Mouse (Mus musculus) hindbrain, embryonic 16.5 days (tissue): ENCODE data around the gene Clec3b. TPM values are rescaled to one million over a fixed set of nuclear protein-coding genes. Genes with fewer than 3 reads are reported as not detected.

Source experiments
- ATAC-seq: fragments of 200-750 bp; cut with Nextera tagmentation; 2 replicates; pipeline ENCODE4 v1.8.0; 2017; ENCODE audit warnings: moderate TSS enrichment, moderate library complexity
- H3K27ac ChIP-seq: fragments of 300-500 bp; sonication (generic); 2 replicates; pipeline ENCODE4 v1.5.1; 2014; ENCODE audit warnings: low read depth, mild to moderate bottlenecking, control low read depth, low read length, moderate library complexity
- H3K27me3 ChIP-seq: fragments of 300-500 bp; sonication (generic); replicated peaks from 2 replicates; pipeline ENCODE4 v1.6.1; 2014; ENCODE audit warnings: low read length; ENCODE audit not compliant: control insufficient read depth, insufficient read depth
- H3K36me3 ChIP-seq: fragments of 300-500 bp; sonication (generic); 2 replicates; pipeline ENCODE4 v1.6.1; 2014; ENCODE audit warnings: mild to moderate bottlenecking, low read length, moderate library complexity, mixed read lengths; ENCODE audit not compliant: control insufficient read depth, insufficient read depth
- H3K4me1 ChIP-seq: fragments of 300-500 bp; sonication (generic); 2 replicates; pipeline ENCODE4 v1.6.1; 2014; ENCODE audit warnings: low read depth, low read length; ENCODE audit not compliant: control insufficient read depth, insufficient read depth
- H3K4me2 ChIP-seq: fragments of 300-500 bp; sonication (generic); 2 replicates; pipeline ENCODE4 v1.6.1; 2014; ENCODE audit warnings: mild to moderate bottlenecking, low read length, control low read depth, moderate library complexity
- H3K4me3 ChIP-seq: fragments of 300-500 bp; sonication (generic); 2 replicates; pipeline ENCODE4 v1.5.1; 2014; ENCODE audit warnings: mild to moderate bottlenecking, low read length, control low read depth, moderate library complexity
- H3K9ac ChIP-seq: fragments of 300-500 bp; sonication (generic); 2 replicates; pipeline ENCODE4 v1.6.1; 2014; ENCODE audit warnings: low read depth, mild to moderate bottlenecking, control low read depth, low read length, moderate library complexity
- H3K9me3 ChIP-seq: fragments of 300-500 bp; sonication (generic); 2 replicates; pipeline ENCODE4 v1.6.1; 2014; ENCODE audit warnings: mild to moderate bottlenecking, low read length, moderate library complexity; ENCODE audit not compliant: control insufficient read depth
- WGBS: fragments of 180-500 bp; shearing (Covaris S2); extraction: QIAGEN DNeasy Blood & Tissue Kit; methylation state at CpG from one replicate; pipeline ENCODE4 v1.1.7; 2014; 5-methylcytosine and 5-hydroxymethylcytosine counted together
- polyA plus RNA-seq: library from polyadenylated mRNA; unstranded; fragments of >200 nt; fragmentation: Nextera tagmentation; extraction: Ambion mirVana; gene quantifications from 2 replicates; pipeline ENCODE4 v1.2.1, GENCODE M21; 2015

Clec3b gene
- polyA plus RNA-seq, 1 experiment from 2014 or later: 4.2 TPM

DNA sequence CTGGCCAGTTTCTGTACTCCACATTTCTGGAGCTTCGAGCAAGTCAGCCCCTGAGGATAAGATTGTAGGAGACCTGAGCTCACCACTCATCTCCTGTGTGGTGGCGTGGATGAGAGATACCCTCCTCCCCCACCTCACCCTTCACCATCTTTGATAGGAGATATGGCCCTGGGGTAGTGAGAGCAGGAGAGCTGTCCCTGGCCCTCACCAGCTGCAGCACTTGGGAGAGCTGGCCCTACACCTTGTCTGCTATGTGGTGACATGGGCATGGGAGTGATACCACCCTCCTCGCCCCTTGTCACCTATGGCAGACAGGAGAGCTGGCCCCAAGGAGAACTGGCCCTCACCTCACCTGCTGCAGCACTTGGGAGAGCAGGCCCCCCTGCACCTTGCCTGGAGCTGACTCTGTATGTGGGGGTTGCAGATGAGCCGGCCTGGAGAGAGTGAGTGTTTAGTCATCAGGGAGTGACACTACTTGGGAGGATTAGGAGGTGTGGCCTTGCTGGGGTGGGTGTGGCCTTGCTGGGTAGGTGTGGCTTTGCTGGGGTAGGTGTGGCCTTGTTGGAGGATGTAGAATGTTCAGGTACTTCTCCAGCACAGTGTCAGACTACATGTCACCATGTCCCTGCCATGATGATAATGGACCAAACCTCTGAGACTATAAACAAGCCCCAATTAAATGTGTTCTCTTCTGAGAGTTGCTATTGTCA, 12.4 kb downstream of the Clec3b start:
- no peak overlapping the region for H3K4me3 ChIP-seq
- no peak overlapping the region for H3K4me2 ChIP-seq
- no peaks in the 10 kb centered on the region for H3K36me3 ChIP-seq
- H3K9me3 ChIP-seq: no peaks in the 10 kb centered on the region
- H3K4me1 ChIP-seq: no peaks in the 10 kb centered on the region
- 91% methylated on average over 4 of the region's 4 CpGs for WGBS
- no peak for ATAC-seq
- H3K27ac ChIP-seq: no peak overlapping the region
- no peaks in the 10 kb centered on the region for H3K27me3 ChIP-seq
- H3K9ac ChIP-seq: no peak overlapping the region

DNA sequence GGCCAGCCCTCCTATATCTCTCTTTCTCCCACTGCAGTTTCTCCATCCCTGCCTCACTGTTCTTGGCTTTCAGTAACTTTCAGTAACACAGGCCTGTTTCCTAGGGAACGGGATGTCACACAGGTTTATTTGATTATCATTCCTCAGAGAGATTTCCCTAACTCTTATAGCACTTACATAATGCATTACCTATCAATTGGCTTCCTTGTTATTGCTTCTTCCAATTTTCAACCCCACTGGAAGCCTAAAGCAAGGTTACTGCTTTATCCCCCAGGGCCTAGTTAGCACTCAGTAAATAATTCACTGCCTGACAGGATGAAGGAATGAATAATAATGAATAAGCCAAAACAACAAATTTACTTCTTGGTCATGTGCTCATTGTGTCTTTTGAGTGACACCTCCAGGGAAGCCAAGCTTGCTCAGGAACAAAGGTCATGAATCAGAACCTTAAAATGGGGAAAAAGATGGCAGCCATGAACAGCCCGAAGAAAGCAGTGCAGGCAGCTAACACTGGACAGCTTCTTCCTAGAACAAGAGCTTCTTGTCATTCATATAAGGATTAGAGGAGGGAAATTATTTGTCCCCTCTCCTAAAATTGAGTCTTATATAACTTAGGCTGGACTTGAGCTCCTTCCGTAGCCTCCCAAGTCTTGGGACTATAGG, 15.2 kb downstream of the Clec3b start:
- H3K9me3 ChIP-seq: no peaks in the 10 kb centered on the region
- no peak overlapping the region for H3K4me3 ChIP-seq
- no peak for ATAC-seq
- H3K4me2 ChIP-seq: no peak overlapping the region
- no peaks in the 10 kb centered on the region for H3K27me3 ChIP-seq
- no peaks in the 10 kb centered on the region for H3K4me1 ChIP-seq
- WGBS: 73% methylated on average over 3 of the region's 3 CpGs
- H3K36me3 ChIP-seq: no peaks in the 10 kb centered on the region
- H3K27ac ChIP-seq: no peak overlapping the region
- no peak overlapping the region for H3K9ac ChIP-seq

DNA sequence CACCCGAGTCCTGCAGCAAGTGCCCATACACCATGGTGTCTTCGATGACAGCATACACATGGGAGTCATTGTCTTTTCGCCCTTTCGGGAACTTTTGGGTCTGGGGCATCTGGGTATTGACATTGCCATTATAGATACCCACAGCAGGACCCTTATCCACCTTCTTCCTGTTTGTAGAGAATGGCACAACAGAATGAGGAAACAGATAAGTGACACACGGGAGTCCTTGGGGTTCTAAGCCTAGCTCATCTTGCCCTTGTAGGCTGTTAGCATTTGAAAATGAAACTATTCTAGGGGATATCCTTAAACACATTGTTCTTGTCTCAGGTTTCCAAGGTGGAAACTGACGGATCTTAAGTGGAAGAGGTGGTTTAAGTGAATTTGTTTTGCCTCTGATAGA, 23.0 kb downstream of the Clec3b start:
- no peak overlapping the region for H3K9ac ChIP-seq
- no peak overlapping the region for H3K4me2 ChIP-seq
- no peak overlapping the region for H3K27ac ChIP-seq
- no peaks in the 10 kb centered on the region for H3K36me3 ChIP-seq
- no peak for ATAC-seq
- no peaks in the 10 kb centered on the region for H3K4me1 ChIP-seq
- no peaks in the 10 kb centered on the region for H3K9me3 ChIP-seq
- 92% methylated on average over 6 of the region's 6 CpGs for WGBS
- no peaks in the 10 kb centered on the region for H3K27me3 ChIP-seq
- no peak overlapping the region for H3K4me3 ChIP-seq

DNA sequence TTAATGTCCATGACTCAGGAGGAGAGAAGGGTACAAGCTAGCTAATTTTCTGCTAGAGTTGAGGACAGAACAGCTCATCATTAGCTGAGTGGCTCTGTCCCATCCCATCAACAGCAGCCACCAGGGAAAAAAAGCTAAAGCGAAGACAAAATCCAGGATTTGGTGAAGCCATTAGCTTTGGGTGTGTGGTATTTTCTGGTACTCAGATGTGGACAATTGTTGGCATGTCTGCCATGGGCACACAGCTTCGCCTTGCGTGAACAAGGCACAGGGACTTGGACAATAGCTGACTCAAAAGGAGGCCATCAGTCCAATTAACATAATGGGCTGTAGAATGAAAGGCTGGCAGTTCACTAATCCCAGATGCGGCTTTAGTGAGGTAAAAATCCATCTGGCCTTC, 23.6 kb downstream of the Clec3b start:
- H3K9me3 ChIP-seq: no peaks in the 10 kb centered on the region
- WGBS: 45% methylated on average over 4 of the region's 4 CpGs
- no peaks in the 10 kb centered on the region for H3K27me3 ChIP-seq
- no peak for ATAC-seq
- H3K4me1 ChIP-seq: no peaks in the 10 kb centered on the region
- H3K4me2 ChIP-seq: no peak overlapping the region
- no peak overlapping the region for H3K9ac ChIP-seq
- no peak overlapping the region for H3K4me3 ChIP-seq
- no peak overlapping the region for H3K27ac ChIP-seq
- H3K36me3 ChIP-seq: no peaks in the 10 kb centered on the region

DNA sequence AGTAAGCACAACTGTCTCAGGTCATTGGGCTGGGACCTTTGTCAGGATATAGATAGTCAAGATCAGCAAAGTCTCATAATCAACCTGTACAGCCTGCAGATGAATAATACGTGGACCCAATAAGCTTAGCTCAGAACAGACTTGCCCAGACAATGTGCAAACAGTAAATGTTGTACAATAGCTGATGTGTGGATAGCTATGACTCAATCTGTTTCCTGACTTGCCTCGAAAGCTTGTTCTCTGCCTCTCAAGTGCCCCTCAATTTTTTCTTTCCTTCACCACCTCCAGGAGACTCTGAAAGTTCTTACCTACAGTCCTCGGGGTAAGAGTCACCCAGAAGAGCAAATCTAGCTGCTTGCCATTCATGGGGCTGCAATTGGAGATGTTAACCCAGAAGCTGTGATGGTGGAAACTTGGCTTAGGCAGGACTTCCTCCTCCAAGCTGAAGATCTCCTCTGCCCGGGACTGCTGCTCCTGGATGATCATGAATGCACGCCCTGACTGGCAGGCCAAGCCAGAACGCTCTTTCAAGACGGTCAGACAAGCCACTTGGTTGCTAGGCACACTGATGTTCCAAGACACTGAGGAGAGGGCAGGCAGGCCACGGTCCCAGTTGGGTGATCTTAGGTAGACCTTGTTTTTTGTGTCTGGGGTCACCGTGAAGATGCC, 26.8 kb downstream of the Clec3b start:
- ATAC-seq: no peak
- no peaks in the 10 kb centered on the region for H3K4me1 ChIP-seq
- 87% methylated on average over 9 of the region's 9 CpGs for WGBS

DNA sequence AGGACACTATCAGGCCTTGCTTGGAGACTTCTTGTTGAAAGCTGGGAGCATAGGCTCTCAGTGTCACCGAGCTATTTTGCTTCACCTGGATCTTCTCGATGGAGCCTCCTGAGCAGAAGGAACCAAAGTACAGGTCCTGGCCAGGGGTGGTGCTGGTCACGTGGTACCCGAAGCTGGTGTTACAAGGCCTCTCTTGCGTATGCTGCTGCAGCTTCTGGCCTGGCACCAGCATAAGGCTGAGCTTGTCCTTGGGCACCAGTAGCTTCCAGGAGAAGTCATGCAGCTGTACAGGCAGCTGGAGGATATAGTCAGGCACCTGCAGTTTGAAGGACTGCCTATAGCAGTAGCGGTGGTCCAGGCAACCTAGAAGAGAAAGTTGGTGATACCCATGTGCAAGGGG, 29.3 kb downstream of the Clec3b start:
- no peak overlapping the region for H3K27ac ChIP-seq
- no peaks in the 10 kb centered on the region for H3K27me3 ChIP-seq
- no peaks in the 10 kb centered on the region for H3K36me3 ChIP-seq
- no peak for ATAC-seq
- H3K4me1 ChIP-seq: no peaks in the 10 kb centered on the region
- H3K4me2 ChIP-seq: no peak overlapping the region
- no peak overlapping the region for H3K9ac ChIP-seq
- H3K4me3 ChIP-seq: no peak overlapping the region
- no peaks in the 10 kb centered on the region for H3K9me3 ChIP-seq
- 97% methylated on average over 6 of the region's 6 CpGs for WGBS

More for the DNA sequence above, 26.8 kb downstream of the Clec3b start:
- Histone ChIP-seq H3K9ac (no peak overlapping the region), H3K27me3 (no peaks in the 10 kb centered on the region), H3K4me3 (no peak overlapping the region), H3K4me2 (no peak overlapping the region), H3K27ac (no peak overlapping the region), H3K9me3 (no peaks in the 10 kb centered on the region), H3K36me3 (no peaks in the 10 kb centered on the region)

DNA sequence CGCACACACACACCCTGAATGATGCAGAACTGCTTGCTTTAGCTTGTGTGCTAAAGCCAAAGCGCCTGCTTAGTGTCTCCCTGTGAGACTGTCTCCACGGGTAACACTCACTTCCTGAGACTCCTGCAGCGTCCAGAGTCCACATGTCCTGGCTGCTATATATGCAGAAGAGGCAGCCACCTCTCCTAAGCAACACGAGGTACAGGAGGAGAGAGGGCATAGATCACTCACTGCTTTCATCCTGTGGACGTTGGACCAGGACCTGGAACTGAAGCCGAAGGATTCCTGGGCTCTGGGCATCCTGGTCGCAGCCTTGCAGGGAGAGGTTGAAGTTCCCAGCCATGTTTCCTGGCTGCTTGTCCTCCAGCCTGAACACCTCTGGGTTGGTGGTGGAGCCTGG, 32.5 kb downstream of the Clec3b start:
- H3K4me3 ChIP-seq: no peak overlapping the region
- no peak overlapping the region for H3K27ac ChIP-seq
- no peak for ATAC-seq
- H3K27me3 ChIP-seq: no peaks in the 10 kb centered on the region
- no peaks in the 10 kb centered on the region for H3K9me3 ChIP-seq
- no peaks in the 10 kb centered on the region for H3K36me3 ChIP-seq
- H3K4me2 ChIP-seq: no peak overlapping the region
- 74% methylated on average over 8 of the region's 8 CpGs for WGBS
- H3K9ac ChIP-seq: no peak overlapping the region
- no peaks in the 10 kb centered on the region for H3K4me1 ChIP-seq

DNA sequence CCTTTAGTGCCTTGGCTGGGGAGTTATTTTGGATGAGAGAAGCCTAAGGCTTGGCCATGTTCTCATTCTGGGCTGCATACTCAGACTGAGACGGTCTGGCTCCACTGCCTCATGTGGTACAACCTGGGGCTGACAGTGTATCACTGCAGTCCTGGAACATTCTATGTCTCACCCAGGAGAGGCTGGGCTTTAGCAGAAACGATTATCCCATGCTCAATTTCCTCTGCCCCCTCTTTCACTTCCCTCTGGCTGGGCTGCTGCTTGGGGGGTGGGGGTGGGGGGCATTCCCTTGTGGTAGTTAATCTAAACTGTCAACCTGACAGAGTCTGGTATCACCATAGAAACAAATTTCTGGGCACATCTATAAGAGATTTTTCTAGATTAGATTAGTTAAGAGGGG, 34.8 kb downstream of the Clec3b start:
- H3K4me2 ChIP-seq: no peak overlapping the region
- no peaks in the 10 kb centered on the region for H3K4me1 ChIP-seq
- no peaks in the 10 kb centered on the region for H3K9me3 ChIP-seq
- 35% methylated on average over 2 of the region's 2 CpGs for WGBS
- no peak overlapping the region for H3K27ac ChIP-seq
- no peak overlapping the region for H3K4me3 ChIP-seq
- no peak for ATAC-seq
- H3K9ac ChIP-seq: no peak overlapping the region
- H3K36me3 ChIP-seq: no peaks in the 10 kb centered on the region
- no peaks in the 10 kb centered on the region for H3K27me3 ChIP-seq

DNA sequence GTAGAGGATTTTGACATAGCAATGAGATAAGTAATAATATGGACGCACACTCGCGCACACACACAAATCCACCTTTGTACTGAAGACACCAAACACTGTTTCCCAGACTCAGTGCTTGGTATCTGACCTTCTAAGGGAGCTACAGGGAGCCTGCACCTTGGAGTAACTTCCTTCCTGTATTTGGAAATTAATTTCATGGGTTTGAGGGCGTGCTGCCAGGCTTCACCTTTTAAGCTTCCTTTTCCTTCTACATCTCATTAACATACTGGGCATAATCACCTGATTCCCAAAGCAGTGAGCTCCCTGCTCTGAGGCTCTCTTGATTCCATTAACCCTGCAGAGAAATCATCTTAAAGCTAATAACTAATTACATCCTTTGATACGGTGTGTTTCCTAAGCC, 35.4 kb downstream of the Clec3b start:
- no peaks in the 10 kb centered on the region for H3K36me3 ChIP-seq
- no peaks in the 10 kb centered on the region for H3K9me3 ChIP-seq
- H3K27ac ChIP-seq: no peak overlapping the region
- no peaks in the 10 kb centered on the region for H3K4me1 ChIP-seq
- WGBS: 81% methylated on average over 5 of the region's 5 CpGs
- no peak overlapping the region for H3K9ac ChIP-seq
- no peak overlapping the region for H3K4me3 ChIP-seq
- ATAC-seq: no peak
- H3K4me2 ChIP-seq: no peak overlapping the region
- no peaks in the 10 kb centered on the region for H3K27me3 ChIP-seq
